ENCODE assay signal across 21 mouse cellular contexts in genomic region chr13:98591406-98591805, GRCm38 (mm10). TPM values are rescaled to one million over a fixed set of nuclear protein-coding genes. Genes with fewer than 3 reads are reported as not detected.
DNase-seq lines count a peak whose midpoint lies in the region; ATAC-seq and TF ChIP-seq lines count a peak whose summit lies in the region.
"Had no signal": no experiment of that assay in that cellular context is flagged by ENCODE, and none has a peak within 500 bp of the region (broad histone marks: within the 10 kb centered on the region; RNA-seq: fewer than 3 reads in every experiment).

No protein-coding gene starts in this region.

- TF ChIP-seq CTCF in forebrain, postnatal 0 days (IDR thresholded peaks at IDR 0.05; ENCODE audit: low read depth), result no peak

- peaks cover 27% of the 10 kb centered on the region for H3K27me3 ChIP-seq in liver, embryonic 16.5 days (ENCODE audit: control insufficient read depth, insufficient read depth, low read depth, low read length)
- H3K27me3 ChIP-seq in intestine, embryonic 16.5 days (replicated peaks; ENCODE audit: control insufficient read depth, insufficient read depth, low read length), result no peaks in the 10 kb centered on the region; the same call in 1 of the 2 replicates
- H3K27me3 ChIP-seq in kidney, embryonic 16.5 days (ENCODE audit: insufficient read depth, low read length), result peaks cover 14% of the 10 kb centered on the region
- peaks cover 7% of the 10 kb centered on the region for H3K27me3 ChIP-seq in stomach, embryonic 16.5 days (ENCODE audit: control insufficient read depth, insufficient read depth, low read length)
- H3K27me3 ChIP-seq in forebrain, postnatal 0 days (ENCODE audit: insufficient read depth, low read length), result peaks cover 32% of the 10 kb centered on the region
- H3K27me3 ChIP-seq in forebrain, embryonic 16.5 days (replicated peaks; ENCODE audit: control insufficient read depth, insufficient read depth, low read length), result peaks cover 35% of the 10 kb centered on the region

- no peak overlapping the region for H3K4me3 ChIP-seq in liver, embryonic 16.5 days (ENCODE audit: low read depth, low read length)
- no peak overlapping the region for H3K4me3 ChIP-seq in intestine, embryonic 16.5 days (ENCODE audit: low read length)
- H3K4me3 ChIP-seq in kidney, embryonic 16.5 days (ENCODE audit: low read length), result no peak overlapping the region
- no peak overlapping the region for H3K4me3 ChIP-seq in stomach, embryonic 16.5 days (replicated peaks; ENCODE audit: low read length)
- no peak overlapping the region for H3K4me3 ChIP-seq in forebrain, postnatal 0 days (ENCODE audit: low read depth, low read length)
- H3K4me3 ChIP-seq in forebrain, embryonic 16.5 days (replicated peaks; ENCODE audit: low read length), result no peak overlapping the region
- H3K4me3 ChIP-seq: limb, embryonic 12.5 days; liver, embryonic 15.5 days had no signal

- H3K9me3 ChIP-seq in liver, embryonic 16.5 days (replicated peaks; ENCODE audit: control insufficient read depth, low read length), result no peaks in the 10 kb centered on the region
- H3K9me3 ChIP-seq in intestine, embryonic 16.5 days (ENCODE audit: control insufficient read depth, low read length), result no peaks in the 10 kb centered on the region
- no peaks in the 10 kb centered on the region for H3K9me3 ChIP-seq in kidney, embryonic 16.5 days (ENCODE audit: low read length)
- no peaks in the 10 kb centered on the region for H3K9me3 ChIP-seq in stomach, embryonic 16.5 days (replicated peaks; ENCODE audit: control insufficient read depth, low read length)
- no peaks in the 10 kb centered on the region for H3K9me3 ChIP-seq in forebrain, postnatal 0 days (ENCODE audit: low read length)
- no peaks in the 10 kb centered on the region for H3K9me3 ChIP-seq in forebrain, embryonic 16.5 days (ENCODE audit: control insufficient read depth, low read length)
- H3K9me3 ChIP-seq: limb, embryonic 12.5 days; liver, embryonic 15.5 days had no signal

- 44% methylated on average over 6 of the region's 6 CpGs for WGBS in liver, embryonic 16.5 days (ENCODE audit: insufficient replicate concordance)
- WGBS in intestine, embryonic 16.5 days, result 39% methylated on average over 6 of the region's 6 CpGs
- 50% methylated on average over 6 of the region's 6 CpGs for WGBS in kidney, embryonic 16.5 days
- 51% methylated on average over 6 of the region's 6 CpGs for WGBS in stomach, embryonic 16.5 days
- WGBS in forebrain, postnatal 0 days, result 72% methylated on average over 6 of the region's 6 CpGs
- WGBS in forebrain, embryonic 16.5 days, result 68% methylated on average over 6 of the region's 6 CpGs

- no peak for DNase-seq in liver
- DNase-seq in forebrain, postnatal 0 days, result no peak
- DNase-seq: adrenal gland, adult 2 months; cerebellum, adult 11 months; cerebellum, postnatal 36 days; gastrocnemius, postnatal 25 days; lung, postnatal 14 days; thymus, postnatal 25 days had no signal

- H3K36me3 ChIP-seq in liver, embryonic 16.5 days (ENCODE audit: control insufficient read depth, insufficient read depth), result no peaks in the 10 kb centered on the region
- no peaks in the 10 kb centered on the region for H3K36me3 ChIP-seq in intestine, embryonic 16.5 days (ENCODE audit: control insufficient read depth, insufficient read depth, low read length)
- no peaks in the 10 kb centered on the region for H3K36me3 ChIP-seq in kidney, embryonic 16.5 days (ENCODE audit: insufficient read depth, low read length)
- no peaks in the 10 kb centered on the region for H3K36me3 ChIP-seq in stomach, embryonic 16.5 days (ENCODE audit: control insufficient read depth, insufficient read depth, low read length)
- H3K36me3 ChIP-seq in forebrain, postnatal 0 days (ENCODE audit: insufficient read depth), result no peaks in the 10 kb centered on the region
- H3K36me3 ChIP-seq in forebrain, embryonic 16.5 days (ENCODE audit: control insufficient read depth, insufficient read depth), result no peaks in the 10 kb centered on the region
- H3K36me3 ChIP-seq: limb, embryonic 12.5 days; liver, embryonic 15.5 days had no signal

- no peak overlapping the region for H3K27ac ChIP-seq in liver, embryonic 16.5 days (ENCODE audit: low read length)
- peak overlapping the region; percentile 64 for H3K27ac ChIP-seq in intestine, embryonic 16.5 days (ENCODE audit: low read length)
- peak overlapping the region; percentile 54 for H3K27ac ChIP-seq in kidney, embryonic 16.5 days (ENCODE audit: low read length)
- H3K27ac ChIP-seq in stomach, embryonic 16.5 days (ENCODE audit: low read length), result peak overlapping the region; percentile 36; the same call in 1 of the 2 replicates
- no peak overlapping the region for H3K27ac ChIP-seq in forebrain, postnatal 0 days (ENCODE audit: low read depth, low read length)
- no peak overlapping the region for H3K27ac ChIP-seq in forebrain, embryonic 16.5 days (ENCODE audit: low read length)
- H3K27ac ChIP-seq: hindbrain, embryonic 14.5 days; limb, embryonic 12.5 days; liver, embryonic 15.5 days had no signal

- ATAC-seq in liver, embryonic 16.5 days (ENCODE audit: low read depth), result peak; percentile 28; the same call in 1 of the 2 replicates
- no peak for ATAC-seq in intestine, embryonic 16.5 days
- ATAC-seq in kidney, embryonic 16.5 days (ENCODE audit: low FRiP score, low TSS enrichment), result peak; percentile 14; the same call in 1 of the 2 replicates
- ATAC-seq in stomach, embryonic 16.5 days (ENCODE audit: insufficient read depth, low FRiP score), result no peak
- no peak for ATAC-seq in forebrain, postnatal 0 days
- ATAC-seq in forebrain, embryonic 16.5 days, result no peak
- ATAC-seq in frontal cortex, adult (ENCODE audit: low TSS enrichment), result no peak

- no peak overlapping the region for H3K9ac ChIP-seq in liver, embryonic 16.5 days (ENCODE audit: low read depth, low read length)
- H3K9ac ChIP-seq in intestine, embryonic 16.5 days (ENCODE audit: low read depth, low read length), result no peak overlapping the region
- H3K9ac ChIP-seq in kidney, embryonic 16.5 days (replicated peaks; ENCODE audit: low read length), result no peak overlapping the region
- H3K9ac ChIP-seq in stomach, embryonic 16.5 days (ENCODE audit: low read length), result no peak overlapping the region
- H3K9ac ChIP-seq in forebrain, postnatal 0 days, result no peak overlapping the region
- H3K9ac ChIP-seq in forebrain, embryonic 16.5 days (replicated peaks; ENCODE audit: low read depth, low read length), result no peak overlapping the region
- H3K9ac ChIP-seq: hindbrain, embryonic 14.5 days; limb, embryonic 12.5 days; liver, embryonic 15.5 days had no signal

- H3K4me1 ChIP-seq in liver, embryonic 16.5 days (ENCODE audit: control insufficient read depth, low read depth, low read length), result peaks cover 5% of the 10 kb centered on the region
- peaks cover 39% of the 10 kb centered on the region for H3K4me1 ChIP-seq in intestine, embryonic 16.5 days (ENCODE audit: control insufficient read depth, insufficient read depth, low read length)
- H3K4me1 ChIP-seq in kidney, embryonic 16.5 days (ENCODE audit: insufficient read depth, low read length), result peaks cover 63% of the 10 kb centered on the region
- peaks cover 21% of the 10 kb centered on the region for H3K4me1 ChIP-seq in stomach, embryonic 16.5 days (ENCODE audit: control insufficient read depth, insufficient read depth, low read length)
- H3K4me1 ChIP-seq in forebrain, postnatal 0 days (ENCODE audit: insufficient read depth), result no peaks in the 10 kb centered on the region
- peaks cover 6% of the 10 kb centered on the region for H3K4me1 ChIP-seq in forebrain, embryonic 16.5 days (replicated peaks; ENCODE audit: control insufficient read depth, insufficient read depth, low read length)

- no peak overlapping the region for H3K4me2 ChIP-seq in liver, embryonic 16.5 days (ENCODE audit: low read depth, low read length)
- H3K4me2 ChIP-seq in intestine, embryonic 16.5 days (ENCODE audit: low read depth, low read length), result no peak overlapping the region
- no peak overlapping the region for H3K4me2 ChIP-seq in kidney, embryonic 16.5 days (replicated peaks; ENCODE audit: low read depth, low read length)
- no peak overlapping the region for H3K4me2 ChIP-seq in stomach, embryonic 16.5 days (ENCODE audit: low read depth, low read length)
- H3K4me2 ChIP-seq in forebrain, postnatal 0 days (ENCODE audit: low read depth), result no peak overlapping the region
- H3K4me2 ChIP-seq in forebrain, embryonic 16.5 days (ENCODE audit: low read length), result no peak overlapping the region
- H3K4me2 ChIP-seq: hindbrain, embryonic 14.5 days; limb, embryonic 12.5 days; liver, embryonic 15.5 days had no signal

RNA-seq across cellular contexts. Expression of gene Tmem174, which starts 45.8 kb away (rescaled TPM):
- polyA plus RNA-seq in liver, embryonic 16.5 days (2015; fragmentation: Nextera tagmentation; extraction: Ambion mirVana), result not detected in 2 replicates
- polyA plus RNA-seq in intestine, embryonic 16.5 days (2015; fragmentation: Nextera tagmentation; extraction: Ambion mirVana), result 0.07 and 0.10 TPM in 2 replicates
- polyA plus RNA-seq in kidney, embryonic 16.5 days (2015; fragmentation: Nextera tagmentation; extraction: Ambion mirVana), result 41.1 and 44.3 TPM in 2 replicates
- polyA plus RNA-seq in stomach, embryonic 16.5 days (2015; fragmentation: Nextera tagmentation; extraction: Ambion mirVana), result not detected in 2 replicates
- 0.10 TPM in 1 of 2 replicates, not detected in the other for total RNA-seq in forebrain, postnatal 0 days (2014; rRNA removed)
- polyA plus RNA-seq in forebrain, postnatal 0 days (2015; fragmentation: Nextera tagmentation; extraction: Ambion mirVana), result not detected in 2 replicates
- not detected in 2 replicates for polyA plus RNA-seq in forebrain, embryonic 16.5 days (2015; fragmentation: Nextera tagmentation; extraction: Ambion mirVana)
- total RNA-seq: adrenal gland, adult 2 months; gastrocnemius, postnatal 25 days; megakaryocyte-erythroid progenitor cell, adult 5-6 weeks; MEL had no signal
- polyA plus RNA-seq: adrenal gland, adult 2 months; heart, postnatal 0 days; hindbrain, embryonic 14.5 days; limb, embryonic 12.5 days; liver, embryonic 15.5 days; neural tube, embryonic 11.5 days had no signal

Comparison
In these comparisons a context has a peak if more than half of its experiments do, and no peak if none do; other contexts are left out.
1. ATAC-seq: peak in liver, embryonic 16.5 days (single experiment) and kidney, embryonic 16.5 days (single experiment); none in intestine, embryonic 16.5 days (single experiment), stomach, embryonic 16.5 days (single experiment), forebrain, postnatal 0 days (single experiment), forebrain, embryonic 16.5 days (single experiment) and frontal cortex, adult (single experiment).
2. H3K27ac ChIP-seq: peak in intestine, embryonic 16.5 days (single experiment), kidney, embryonic 16.5 days (single experiment) and stomach, embryonic 16.5 days (single experiment); none in liver, embryonic 16.5 days (single experiment), forebrain, postnatal 0 days (single experiment) and forebrain, embryonic 16.5 days (single experiment).
3. RNA of gene Tmem174, which starts 45.8 kb away (polyA plus RNA-seq): 41.1 to 44.3 TPM in kidney, embryonic 16.5 days; 0.07 to 0.10 TPM in intestine, embryonic 16.5 days, not detected in liver, embryonic 16.5 days, not detected in stomach, embryonic 16.5 days, not detected in forebrain, postnatal 0 days and not detected in forebrain, embryonic 16.5 days; every median in the first group is over 10 times any median in the second.